Mouse (Mus musculus): ENCODE data around the gene Tanc2.

Gene Tanc2

GRCm38 (mm10) chr11:105589877-105590641, at the start of gene Tanc2:
Gene Tanc2 (plus strand): TSS chr11:105589986.
- DNase-seq (ENCODE audit: low read depth) = no peak

DNA sequence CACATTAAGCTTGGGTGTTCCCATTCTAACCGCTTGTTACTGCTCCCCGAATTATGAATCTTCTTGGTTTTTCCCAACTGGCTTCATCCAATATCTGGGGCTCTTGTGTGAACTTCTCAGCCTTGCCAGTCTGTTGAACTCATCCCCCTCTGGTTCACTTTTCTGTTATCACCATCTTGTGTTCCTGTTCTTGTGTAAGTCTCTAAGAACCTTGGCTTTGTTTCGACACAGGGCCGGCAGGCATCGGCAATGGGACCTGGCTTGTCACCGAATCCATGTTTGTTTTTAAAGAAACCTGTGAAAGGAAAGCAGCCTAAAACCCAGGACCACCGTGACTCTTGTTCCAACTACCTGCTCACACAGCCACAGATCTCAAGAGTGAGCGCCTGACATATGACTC, 49.0 kb upstream of the Tanc2 start:
- no peak for DNase-seq (ENCODE audit: low read depth)

DNA sequence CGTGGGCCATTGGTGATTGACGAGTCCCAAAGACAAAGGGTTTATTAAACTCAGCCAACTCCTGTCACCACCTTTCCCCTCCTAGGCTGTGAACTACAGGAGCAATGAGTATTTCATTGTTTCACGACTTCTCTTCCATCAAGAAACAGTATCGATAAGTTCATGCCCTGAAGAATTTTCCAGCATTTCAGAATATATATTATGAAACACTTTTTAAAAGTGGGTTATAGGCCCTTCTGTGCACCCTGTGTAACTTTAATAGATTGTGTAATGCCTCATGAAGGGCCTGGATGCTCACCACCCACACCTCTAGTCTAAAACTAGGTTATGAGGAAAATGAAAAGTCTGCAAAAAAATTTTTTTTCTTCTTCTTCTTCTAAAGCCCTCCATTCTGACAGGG, 48.4 kb upstream of the Tanc2 start:
- no peak for DNase-seq (ENCODE audit: low read depth)

DNA sequence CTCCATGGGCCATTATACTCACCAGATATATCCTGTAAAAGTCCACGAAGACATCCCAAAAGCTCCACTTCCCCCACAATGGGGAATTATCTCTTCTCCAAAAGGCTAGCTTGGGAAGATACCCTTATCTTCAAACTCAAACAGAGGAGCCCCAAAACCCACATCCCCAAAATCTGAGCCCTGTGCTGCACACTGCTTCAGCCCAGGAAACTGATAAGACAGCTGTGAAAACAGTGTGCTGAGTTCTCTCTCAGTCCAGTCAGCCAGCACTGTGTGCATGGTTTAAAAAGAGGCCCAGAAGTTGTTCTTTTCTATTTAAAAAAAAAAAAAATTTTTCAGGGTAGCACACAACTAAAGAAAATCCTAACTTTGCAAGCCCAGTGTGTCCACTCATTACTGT, 47.7 kb upstream of the Tanc2 start:
- peak; percentile 33 for DNase-seq (ENCODE audit: low read depth)

DNA sequence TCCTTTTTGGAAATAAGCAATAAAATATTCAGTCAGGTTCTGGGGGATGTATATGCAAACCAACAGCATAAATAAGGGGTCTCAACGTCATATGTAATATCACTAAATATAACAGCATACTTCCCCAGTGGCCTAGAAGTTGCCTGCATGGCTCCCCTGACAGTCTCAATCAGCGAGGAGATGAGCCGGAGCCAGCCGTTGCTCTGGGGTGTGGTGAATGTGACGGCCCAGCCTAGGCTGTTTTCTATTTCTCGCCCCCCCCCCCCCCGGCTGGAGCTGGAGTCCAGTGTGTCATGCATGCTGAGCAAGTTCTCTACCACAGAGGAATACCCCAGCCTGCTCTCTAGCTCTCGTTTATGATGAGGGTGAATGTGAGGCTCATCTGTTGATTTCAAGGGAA, 44.0 kb upstream of the Tanc2 start:
- no peak for DNase-seq (ENCODE audit: low read depth)

- no peak for DNase-seq (ENCODE audit: low read depth)
Observed at GRCm38 (mm10) chr11:105546393-105546792, 43.4 kb upstream of the Tanc2 start.

DNA sequence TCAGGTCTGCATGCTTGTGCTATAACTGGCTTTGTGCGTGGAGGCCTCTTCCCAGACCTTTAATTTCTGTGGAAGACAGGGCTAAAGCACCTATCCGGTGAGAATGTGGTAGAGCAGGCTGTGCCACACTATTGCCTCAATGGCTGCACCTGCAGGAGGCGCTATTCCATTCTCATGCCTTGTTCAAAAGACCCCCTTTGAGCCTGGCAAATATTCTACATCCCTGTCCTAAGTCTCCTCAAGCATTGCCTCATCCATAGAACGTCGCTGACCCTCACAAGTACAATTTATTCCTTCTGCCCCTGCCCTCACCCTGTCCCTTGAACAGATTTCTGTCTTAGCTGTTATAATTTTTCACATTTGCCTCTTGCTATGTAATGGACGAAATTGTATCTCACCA, 41.4 kb upstream of the Tanc2 start:
- no peak for DNase-seq (ENCODE audit: low read depth)

DNA sequence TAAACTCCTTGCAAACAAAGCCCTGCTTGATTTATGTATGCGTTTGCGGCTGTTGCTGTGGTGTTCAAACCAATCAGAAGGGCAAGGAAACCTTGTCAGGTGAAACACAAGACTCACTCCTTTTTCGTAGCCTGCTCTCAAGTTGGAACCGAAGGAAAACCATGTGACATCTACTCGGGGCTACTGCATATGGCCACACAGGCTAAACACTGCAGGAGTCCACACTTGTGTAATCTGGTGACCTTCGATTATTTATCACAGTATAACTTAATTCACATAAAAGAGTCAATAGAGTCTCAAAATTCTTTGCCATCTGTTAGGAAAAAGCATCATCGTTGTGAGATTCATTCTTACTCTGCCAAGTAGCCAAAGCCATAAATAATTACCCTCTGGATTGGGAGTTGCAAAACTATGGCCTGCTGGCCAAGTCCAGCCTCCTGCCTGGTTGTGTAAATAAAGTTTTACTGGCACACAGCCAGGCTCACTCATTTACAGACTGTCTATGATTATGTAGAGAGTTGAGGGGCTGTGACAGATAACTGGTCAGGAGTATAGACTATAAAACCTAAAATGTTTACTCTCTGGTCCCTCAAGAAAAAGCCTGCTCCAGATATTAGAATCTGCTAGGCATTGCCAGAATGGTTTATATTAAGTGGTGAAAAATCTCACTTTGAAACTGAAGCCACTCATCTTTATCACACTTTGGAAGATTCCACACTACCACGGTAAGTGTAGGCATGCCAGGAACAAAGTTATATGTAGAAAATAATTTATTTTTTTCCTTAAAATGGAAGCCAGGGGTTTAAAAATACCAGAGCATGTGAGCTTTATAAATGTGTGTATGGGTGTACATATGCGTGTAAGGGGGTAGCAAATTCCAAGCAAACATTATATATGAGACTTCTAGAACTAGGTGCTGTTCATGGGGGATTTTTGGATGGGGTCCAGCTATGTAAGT, 40.3 kb upstream of the Tanc2 start:
- no peak for DNase-seq (ENCODE audit: low read depth)

DNA sequence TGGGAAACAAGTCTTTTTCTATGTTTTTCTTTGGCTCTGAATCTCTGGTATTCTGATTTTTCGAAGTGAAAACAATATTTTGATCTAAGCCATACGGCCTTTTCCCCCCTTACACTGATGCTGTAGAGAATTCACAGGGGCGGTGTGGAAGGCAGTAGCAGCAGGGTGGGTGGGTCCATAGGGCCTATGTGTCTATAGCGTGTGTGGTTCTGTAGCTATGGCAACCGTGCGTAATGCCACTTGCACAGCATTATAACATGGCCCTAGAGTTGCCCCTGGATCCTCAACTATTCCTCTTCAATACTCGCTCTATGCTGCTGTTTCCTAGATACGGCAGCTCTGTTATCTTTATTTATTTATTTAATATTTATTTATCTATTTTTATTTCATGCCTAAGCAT, 32.5 kb upstream of the Tanc2 start:
- DNase-seq (ENCODE audit: low read depth) = no peak

DNA sequence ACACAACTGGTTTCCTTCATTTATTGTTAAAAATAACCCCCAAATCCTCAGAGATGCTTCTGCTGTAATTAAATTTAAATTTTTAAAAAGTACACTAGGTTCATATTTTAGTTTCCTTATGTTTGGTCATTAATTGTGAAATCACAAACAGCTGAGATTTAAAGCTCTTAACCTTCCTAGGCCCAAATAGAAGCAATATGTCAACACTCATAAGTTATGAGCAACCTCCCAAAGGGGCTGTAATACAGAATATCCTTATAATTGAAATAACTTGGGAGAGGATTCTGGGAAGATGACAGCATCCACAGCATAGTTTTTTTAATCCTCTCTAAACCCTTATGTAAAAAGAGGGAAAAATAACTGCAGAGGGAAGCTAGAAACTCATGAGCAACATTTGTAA, 31.7 kb upstream of the Tanc2 start:
- DNase-seq (ENCODE audit: low read depth) = no peak

GRCm38 (mm10) chr11:105558803-105559505, 30.8 kb upstream of the Tanc2 start:
- no peak for DNase-seq (ENCODE audit: low read depth)

GRCm38 (mm10) chr11:105563546-105563945, 26.2 kb upstream of the Tanc2 start:
- no peak for DNase-seq (ENCODE audit: low read depth)

DNA sequence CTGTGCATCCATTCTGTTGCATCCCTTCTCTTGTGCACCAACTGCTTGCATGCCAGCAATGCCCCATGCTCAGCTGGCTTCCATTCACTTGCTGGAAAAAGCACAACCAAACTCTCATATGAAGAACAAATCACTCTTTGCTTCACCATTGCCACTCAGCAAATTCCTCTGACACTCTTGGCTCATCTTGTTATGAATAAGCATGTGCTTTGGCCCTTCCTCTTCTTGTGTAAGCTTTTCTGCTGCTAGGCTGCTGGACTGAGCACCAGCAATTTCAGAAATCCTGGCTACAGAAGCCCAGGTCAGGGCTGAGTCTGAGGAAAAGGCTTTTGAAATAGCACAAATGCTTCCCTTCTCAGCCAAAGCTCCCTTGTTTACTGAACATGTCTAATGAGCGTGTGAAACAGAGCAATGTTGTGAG, 22.6 kb upstream of the Tanc2 start:
- DNase-seq (ENCODE audit: low read depth) = no peak

GRCm38 (mm10) chr11:105571996-105572395, 17.8 kb upstream of the Tanc2 start:
- DNase-seq (ENCODE audit: low read depth) = no peak

- no peak for DNase-seq (ENCODE audit: low read depth)
Observed at GRCm38 (mm10) chr11:105574241-105574640, 15.5 kb upstream of the Tanc2 start.

DNA sequence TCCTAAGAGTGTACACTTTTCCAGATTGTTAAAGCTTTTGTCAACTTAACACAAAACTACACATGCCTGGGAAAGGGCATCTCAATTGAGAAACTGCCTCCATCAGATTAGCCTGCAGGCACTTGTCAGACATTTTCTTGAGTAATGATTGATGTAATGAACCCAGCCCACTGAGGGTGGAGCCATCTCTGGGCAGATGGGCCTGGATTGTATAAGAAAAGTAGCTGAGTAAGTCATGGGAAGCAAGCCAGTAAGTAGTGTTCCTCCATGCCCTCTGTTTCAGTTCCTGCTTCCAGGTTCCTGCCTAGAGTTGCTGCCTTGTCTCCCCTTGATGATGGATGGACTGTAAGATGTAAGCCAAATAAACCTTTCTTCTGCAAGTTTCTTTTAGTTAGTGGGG, 12.6 kb upstream of the Tanc2 start:
- no peak for DNase-seq (ENCODE audit: low read depth)

DNA sequence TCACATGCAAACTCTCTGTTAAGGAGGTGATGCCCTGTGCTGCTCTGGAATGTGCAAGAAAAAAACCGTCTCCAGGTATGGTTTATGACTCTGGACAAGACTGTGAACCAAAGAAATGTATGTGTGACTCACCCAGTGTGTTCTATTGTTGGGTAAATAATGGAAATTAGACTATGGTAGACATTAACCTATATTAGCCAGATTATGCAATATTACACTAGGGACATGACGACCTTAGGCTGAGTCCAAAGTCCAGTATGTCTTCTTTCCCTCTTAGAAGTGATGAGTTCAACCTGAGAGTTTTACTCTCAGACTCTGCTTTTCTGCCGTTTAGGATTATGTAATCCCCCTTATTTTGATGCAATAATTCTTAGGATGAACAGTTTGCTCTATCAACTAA, 7.8 kb upstream of the Tanc2 start:
- no peak for DNase-seq (ENCODE audit: low read depth)

DNA sequence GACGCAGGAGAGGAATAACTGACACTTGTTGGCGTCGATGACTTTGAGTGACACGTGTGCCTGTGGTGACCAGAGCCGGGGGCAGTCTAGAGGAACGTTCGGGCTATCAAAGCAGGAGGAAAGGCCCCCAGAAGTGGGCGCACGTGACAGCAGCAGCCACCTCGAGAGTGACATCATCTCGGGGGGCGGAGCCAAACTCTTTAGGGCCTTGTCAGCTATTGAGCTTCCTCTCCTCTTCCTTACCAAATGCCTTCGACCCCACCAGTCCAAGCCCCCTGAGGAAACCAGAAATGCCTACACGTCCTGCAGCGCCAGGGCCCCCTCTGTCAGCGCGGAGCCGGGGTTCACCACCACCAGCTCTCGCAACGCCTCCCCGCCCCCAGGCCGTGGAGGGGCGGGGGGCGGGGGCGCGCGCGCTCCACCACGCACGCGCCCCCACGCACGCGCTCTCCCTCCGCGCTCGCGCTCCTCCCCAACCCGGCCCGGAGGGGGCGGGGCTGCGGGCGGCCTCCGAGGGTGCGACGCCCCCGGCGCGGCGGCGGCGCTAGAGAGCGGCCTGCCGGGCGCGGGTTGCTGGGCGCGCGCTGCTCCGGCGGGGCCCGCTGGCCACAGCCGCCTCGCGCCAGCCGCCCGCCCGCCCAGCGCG, 432 bp upstream of the Tanc2 start:
- DNase-seq (ENCODE audit: low read depth) = no peak

DNA sequence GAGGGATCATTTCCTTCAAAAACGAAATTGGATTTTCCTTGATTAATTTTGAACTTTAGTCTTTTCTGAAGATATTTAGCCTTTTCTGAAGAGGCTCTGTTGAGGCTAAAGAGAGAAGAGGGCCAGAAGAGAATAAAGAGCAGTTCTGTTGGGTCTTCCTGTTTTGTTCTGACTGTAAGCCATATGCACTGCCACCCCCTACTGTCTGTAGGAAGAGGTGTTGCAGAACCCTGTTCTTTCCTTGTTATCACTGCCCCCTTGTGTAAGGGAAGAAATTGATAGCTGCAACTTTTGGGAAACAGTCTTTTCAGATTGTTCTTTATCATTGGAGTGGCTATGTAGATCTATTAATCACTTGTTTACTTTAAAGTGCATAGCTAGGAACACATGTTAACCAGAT, 2.1 kb downstream of the Tanc2 start:
- peak; percentile 77 for DNase-seq (ENCODE audit: low read depth)

DNA sequence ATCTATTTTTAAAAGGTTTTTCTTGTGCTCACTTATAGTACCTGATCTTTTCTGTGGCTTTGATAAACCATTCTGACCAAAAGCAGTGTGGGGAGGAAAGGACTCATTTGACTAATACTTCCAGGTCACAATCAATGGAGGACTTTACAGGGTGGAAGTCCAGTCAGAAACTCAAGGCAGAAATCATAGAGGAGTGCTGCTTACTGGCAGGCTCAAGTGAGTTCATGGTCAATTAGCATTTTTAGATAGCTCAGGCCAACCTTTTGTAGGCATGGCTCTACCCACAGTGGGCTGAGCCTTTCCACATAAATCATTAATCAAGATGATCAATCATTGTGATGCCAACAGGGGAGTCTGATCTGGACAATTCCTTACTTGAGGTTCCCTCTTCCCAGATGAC, 12.4 kb downstream of the Tanc2 start:
- DNase-seq (ENCODE audit: low read depth) = no peak

- no peak for DNase-seq (ENCODE audit: low read depth)
Observed at GRCm38 (mm10) chr11:105626201-105626600, 36.4 kb downstream of the Tanc2 start.

GRCm38 (mm10) chr11:105643995-105644394, 54.2 kb downstream of the Tanc2 start:
- peak; percentile 54 for DNase-seq (ENCODE audit: low read depth)
